Mouse (Mus musculus) liver, embryonic 14 days (tissue): ENCODE data around the gene Ccsap. TPM values are rescaled to one million over a fixed set of nuclear protein-coding genes. Genes with fewer than 3 reads are reported as not detected.

Experiments
- polyA plus RNA-seq: library from polyadenylated mRNA; depleted of rRNA; stranded (reverse); fragments of >200 nt; gene quantifications from 2 replicates; pipeline ENCODE4 v1.2.3, GENCODE M21; 2012; rRNA removed

Gene Ccsap
- 4.0 and 4.4 TPM in 2 replicates for polyA plus RNA-seq

DNA sequence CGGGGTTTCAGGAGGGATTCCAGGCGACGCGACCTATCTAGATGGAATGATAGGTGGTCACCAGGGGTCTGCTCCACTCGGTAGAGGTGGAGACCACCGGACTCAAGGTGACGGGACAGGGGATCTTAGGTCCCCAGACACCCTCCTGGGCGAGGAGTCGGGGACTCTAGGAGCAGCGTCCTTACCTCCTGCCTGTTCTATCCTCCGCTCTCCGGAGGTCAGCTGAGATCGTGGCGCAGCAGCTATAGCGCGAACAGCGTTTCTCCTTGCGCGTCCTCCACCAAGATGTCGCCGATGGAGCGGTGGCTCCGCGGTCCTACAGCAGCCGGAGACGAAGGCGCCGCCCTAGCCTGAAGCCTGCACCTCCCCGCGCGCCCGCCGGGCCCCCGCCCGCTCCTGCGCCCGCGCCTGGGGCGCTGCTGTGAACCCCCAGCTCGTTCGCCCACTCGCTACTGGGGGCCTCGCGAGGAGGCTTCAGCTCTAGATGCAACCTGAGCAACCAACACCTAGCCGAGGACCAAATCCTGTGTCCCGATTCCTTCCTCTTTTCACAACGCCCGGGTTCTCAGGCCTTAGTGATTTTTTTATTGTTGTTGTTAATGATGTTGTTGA, at the start of gene Ccsap:
Gene Ccsap, minus strand, starts transcription at position 562 of the 612 bp plus-strand sequence.

DNA sequence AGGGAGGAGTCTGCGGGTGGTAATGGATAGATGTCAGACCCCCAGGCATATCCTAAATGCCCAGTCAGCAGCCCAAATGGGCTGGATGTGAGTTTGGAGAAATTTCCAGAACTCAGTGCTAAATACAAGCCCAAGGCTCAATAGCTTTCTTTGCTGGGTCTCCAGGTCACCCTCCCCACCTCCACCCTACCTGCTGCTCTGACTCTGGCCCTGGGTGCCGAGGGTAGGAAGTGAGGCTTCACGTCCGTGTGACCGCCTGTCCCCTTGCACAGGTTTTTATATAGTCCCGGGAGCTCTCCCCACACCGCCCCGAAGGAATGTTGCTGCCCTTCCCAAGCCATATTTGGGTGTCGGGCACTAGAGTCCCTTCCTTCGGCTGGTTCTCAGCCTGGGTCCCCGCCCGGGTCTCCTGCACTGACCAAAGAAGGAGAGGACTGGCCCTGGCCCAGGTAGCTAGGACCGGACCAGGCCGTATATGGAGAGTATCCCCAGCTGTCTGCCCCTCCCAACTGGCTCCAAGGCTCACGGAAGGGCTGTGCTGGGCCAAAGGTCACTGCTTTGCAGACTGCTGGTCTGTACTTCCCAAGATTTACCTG, 34.6 kb upstream of the Ccsap start, which contains the start of gene Acta1:
Gene Acta1, minus strand, starts transcription at position 250 of the 596 bp plus-strand sequence.

DNA sequence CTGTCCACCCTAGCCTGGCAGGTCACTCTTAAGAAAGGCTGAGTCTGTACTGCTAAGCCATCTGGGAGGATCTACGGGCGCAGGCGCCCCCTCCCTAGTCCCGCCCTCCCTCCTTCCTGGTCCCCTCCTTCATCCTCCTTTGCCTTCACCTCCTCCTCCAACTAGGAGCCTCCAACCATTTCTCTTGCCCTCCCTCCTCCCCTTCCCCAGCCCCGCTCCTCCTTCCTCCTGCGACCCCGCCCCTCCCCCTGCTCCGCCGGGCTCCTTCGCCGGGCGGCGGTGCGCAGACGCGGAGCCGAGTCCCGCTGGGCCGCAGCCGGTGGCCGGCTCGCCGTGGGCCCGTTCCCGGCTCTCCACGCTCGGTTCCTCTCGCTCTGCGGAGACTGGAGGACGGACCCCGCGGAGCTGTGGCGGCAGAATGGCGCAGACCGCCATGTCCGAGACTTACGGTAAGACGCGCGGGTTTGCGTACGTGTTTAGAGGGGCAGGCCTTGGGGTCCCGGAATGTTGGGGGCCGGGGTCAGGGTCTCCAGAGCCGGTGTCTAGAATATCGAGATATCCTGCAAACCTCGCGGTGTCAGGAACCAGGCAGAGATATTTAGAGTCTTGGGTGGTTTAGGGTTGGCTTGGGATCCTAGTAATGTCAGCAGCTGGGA, 54.2 kb downstream of the Ccsap start, which contains the start of gene Rab4a:
Gene Rab4a, plus strand, starts transcription at position 268 of the 656 bp plus-strand sequence.

Other genes starting within 250 kb of the Ccsap start
- 2.5 and 2.6 TPM in 2 replicates for gene Rhou, start 206.3 kb downstream of the Ccsap start, polyA plus RNA-seq
- 12.0 and 14.0 TPM in 2 replicates for gene Rab4a, start 54.2 kb downstream of the Ccsap start, polyA plus RNA-seq
- 1.8 and 18.7 TPM in 2 replicates for gene Acta1, start 34.5 kb upstream of the Ccsap start, polyA plus RNA-seq
- gene Nup133, start 89.1 kb upstream of the Ccsap start, polyA plus RNA-seq: 14.2 and 18.4 TPM in 2 replicates
- gene Abcb10, start 122.9 kb upstream of the Ccsap start, polyA plus RNA-seq: 74.4 and 93.4 TPM in 2 replicates
- 19.0 and 22.0 TPM in 2 replicates for gene Taf5l, start 161.2 kb upstream of the Ccsap start, polyA plus RNA-seq
- gene Urb2, start 161.3 kb upstream of the Ccsap start, polyA plus RNA-seq: 4.7 and 5.5 TPM in 2 replicates